Mouse (Mus musculus) leukemia stem cell, adult 10-12 weeks (primary cell): ENCODE measurements around the gene Scoc. TPM values are rescaled to one million over a fixed set of nuclear protein-coding genes. Genes with fewer than 3 reads are reported as not detected.

Experiments
- polyA plus RNA-seq: library from polyadenylated mRNA; stranded (reverse); fragments of >175 nt; gene quantifications from 2 replicates; pipeline ENCODE4 v1.2.3, GENCODE M21; 2012; ENCODE audit warnings: low replicate concordance

Scoc gene
- polyA plus RNA-seq = 1.8 and 2.7 TPM in 2 replicates

DNA sequence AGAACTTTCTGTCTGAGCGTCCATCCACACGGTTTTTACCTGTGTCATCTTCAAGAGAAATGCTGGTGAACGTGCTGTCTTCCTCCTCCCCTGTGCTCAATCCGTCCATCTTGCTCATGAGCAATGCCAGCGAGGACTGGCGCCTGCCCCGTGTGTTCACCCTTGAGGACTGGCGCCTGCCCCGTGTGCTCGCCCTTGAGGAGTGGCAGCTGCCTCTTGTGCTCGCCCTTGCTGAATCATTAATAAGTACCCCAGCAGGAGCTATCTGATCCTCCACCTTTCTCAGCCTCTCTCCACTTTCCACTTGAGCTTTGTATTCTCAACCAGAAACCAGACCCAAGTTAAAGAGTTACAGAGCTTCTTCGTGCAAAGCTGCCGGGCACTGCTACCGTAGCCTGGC lies at the start of gene Scoc:
Scoc (minus strand) TSS at position 170 of the 400 bp plus-strand sequence.

DNA sequence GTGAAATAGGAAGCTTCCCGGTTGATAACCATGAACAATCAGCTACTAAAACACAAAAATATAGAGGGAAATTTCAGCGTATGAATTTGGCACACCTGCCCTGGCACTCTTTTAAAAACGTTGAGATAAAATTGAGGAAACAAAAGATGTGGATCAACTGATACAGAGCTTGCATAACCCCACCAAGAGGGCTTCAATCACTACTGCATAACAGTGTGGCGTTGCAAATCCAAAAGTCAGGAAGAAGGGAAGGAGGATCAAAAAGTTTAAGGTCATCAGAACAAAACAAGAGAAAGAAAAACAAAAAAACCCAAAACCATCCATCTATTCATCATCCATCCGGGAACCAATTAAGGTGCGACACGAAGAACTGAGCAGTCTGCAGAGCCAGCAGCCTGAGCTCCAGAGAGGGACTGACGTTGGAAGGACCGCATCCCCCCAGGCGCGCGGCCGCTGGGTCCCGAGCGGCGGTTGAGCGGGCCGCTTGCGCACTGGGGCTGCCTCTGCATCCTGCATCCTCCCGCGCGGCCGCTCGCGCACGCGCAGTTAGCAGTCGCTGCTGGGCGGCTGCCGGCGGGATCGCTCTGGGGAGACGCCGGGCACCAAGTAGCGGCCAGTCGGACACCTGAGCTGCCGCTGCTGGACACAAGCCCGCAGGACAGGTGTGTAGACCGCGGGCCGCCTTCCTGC lies 68.7 kb downstream of the Scoc start, which contains the start of gene Clgn:
Clgn (plus strand) TSS at position 552 of the 690 bp plus-strand sequence.

Other genes with a start within 250 kb of the Scoc start
- not detected in 2 replicates for gene Ucp1, start 168.0 kb downstream of the Scoc start, polyA plus RNA-seq
- 0.05 and 0.20 TPM in 2 replicates for gene Elmod2, start 125.9 kb downstream of the Scoc start, polyA plus RNA-seq
- not detected in 2 replicates for gene Mgat4d, start 109.9 kb downstream of the Scoc start, polyA plus RNA-seq
- not detected in 2 replicates for gene Clgn, start 68.5 kb downstream of the Scoc start, polyA plus RNA-seq
- gene Olfr370, start 77.4 kb upstream of the Scoc start, polyA plus RNA-seq = not detected in 2 replicates
- gene Ndufb7, start 108.3 kb upstream of the Scoc start, polyA plus RNA-seq = 70.9 and 152 TPM in 2 replicates
- gene Tecr, start 149.6 kb upstream of the Scoc start, polyA plus RNA-seq = 122 and 449 TPM in 2 replicates
- gene Dnajb1, start 149.8 kb upstream of the Scoc start, polyA plus RNA-seq = 63.7 and 72.2 TPM in 2 replicates
- gene Gipc1, start 194.3 kb upstream of the Scoc start, polyA plus RNA-seq = 61.0 and 66.6 TPM in 2 replicates
- 0.41 TPM in 1 of 2 replicates, not detected in the other for gene Ptger1, start 208.3 kb upstream of the Scoc start, polyA plus RNA-seq
- 94.5 and 107 TPM in 2 replicates for gene Pkn1, start 240.8 kb upstream of the Scoc start, polyA plus RNA-seq